Mouse (Mus musculus) E14TG2a.4 (cell line): Measurements from ENCODE around the gene Ect2l.
"Not testable (repeated sequence)": the region's sequence is repeated elsewhere in the genome, so short reads cannot be mapped to it uniquely, and the experiment has no call there.

Experiments used
- H3K27me3 ChIP-seq: 2 replicates; pipeline ENCODE4 v1.6.1; 2014; ENCODE audit warnings: low read length, control low read depth; ENCODE audit not compliant: insufficient read depth
- H3K36me3 ChIP-seq: 2 replicates; pipeline ENCODE4 v1.6.1; 2014; ENCODE audit warnings: low read length, control low read depth; ENCODE audit not compliant: insufficient read depth
- H3K4me1 ChIP-seq: replicated peaks from 2 replicates; pipeline ENCODE4 v1.6.1; 2014; ENCODE audit warnings: low read depth, low read length, control low read depth
- H3K4me3 ChIP-seq: replicated peaks from 2 replicates; pipeline ENCODE4 v1.5.1; 2014; ENCODE audit warnings: mild to moderate bottlenecking, low read length
- H3K9me3 ChIP-seq: 2 replicates; pipeline ENCODE4 v1.6.1; 2014; ENCODE audit warnings: low read length, control low read depth
- CTCF ChIP-seq: conservative IDR thresholded peaks from 2 replicates; pipeline ENCODE4 v1.5.1; 2014; ENCODE audit warnings: low read length
- NANOG ChIP-seq: IDR thresholded peaks from 2 replicates; pipeline ENCODE4 v1.6.1; 2014; ENCODE audit warnings: borderline replicate concordance, low read length, mixed read lengths
- POU5F1 ChIP-seq: IDR thresholded peaks from 2 replicates; pipeline ENCODE4 v1.6.1; 2014; ENCODE audit warnings: low read length, borderline replicate concordance

The Ect2l gene

GRCm38 (mm10) chr10:18177304-18177703 is 33.4 kb downstream of the Ect2l start:
- H3K27me3 ChIP-seq, result no peaks in the 10 kb centered on the region
- H3K36me3 ChIP-seq, result no peaks in the 10 kb centered on the region
- H3K4me3 ChIP-seq, result no peak overlapping the region
- H3K4me1 ChIP-seq, result no peaks in the 10 kb centered on the region
- no peaks in the 10 kb centered on the region for H3K9me3 ChIP-seq
- TF ChIP-seq POU5F1 (no peak), NANOG (no peak), CTCF (no peak)

GRCm38 (mm10) chr10:18176722-18177121 is 34.0 kb downstream of the Ect2l start:
- no peaks in the 10 kb centered on the region for H3K36me3 ChIP-seq
- H3K27me3 ChIP-seq, result no peaks in the 10 kb centered on the region
- TF ChIP-seq NANOG, result no peak
- no peak for TF ChIP-seq CTCF
- no peaks in the 10 kb centered on the region for H3K4me1 ChIP-seq
- H3K9me3 ChIP-seq, result no peaks in the 10 kb centered on the region
- H3K4me3 ChIP-seq, result no peak overlapping the region

- no peaks in the 10 kb centered on the region for H3K36me3 ChIP-seq
- H3K4me3 ChIP-seq, result no peak overlapping the region
- H3K4me1 ChIP-seq, result no peaks in the 10 kb centered on the region
- H3K9me3 ChIP-seq, result no peaks in the 10 kb centered on the region
- H3K27me3 ChIP-seq, result no peaks in the 10 kb centered on the region
- TF ChIP-seq NANOG (no peak), POU5F1 (no peak), CTCF (no peak)
Measured at GRCm38 (mm10) chr10:18175087-18175486, 35.6 kb downstream of the Ect2l start.

- peaks cover 4% of the 10 kb centered on the region; the same call in 1 of the 2 replicates for H3K9me3 ChIP-seq
- H3K36me3 ChIP-seq, result no peaks in the 10 kb centered on the region
- no peaks in the 10 kb centered on the region for H3K4me1 ChIP-seq
- no peaks in the 10 kb centered on the region for H3K27me3 ChIP-seq
- H3K4me3 ChIP-seq, result no peak overlapping the region
- TF ChIP-seq CTCF (no peak), POU5F1 (no peak), NANOG (no peak)
Measured at GRCm38 (mm10) chr10:18162435-18162971, 48.2 kb downstream of the Ect2l start.

GRCm38 (mm10) chr10:18147224-18147623 is 63.5 kb downstream of the Ect2l start:
- H3K4me3 ChIP-seq, result no peak overlapping the region
- H3K27me3 ChIP-seq, result no peaks in the 10 kb centered on the region
- no peak for TF ChIP-seq POU5F1
- no peak for TF ChIP-seq NANOG
- TF ChIP-seq CTCF, result no peak
- H3K9me3 ChIP-seq, result no peaks in the 10 kb centered on the region
- no peaks in the 10 kb centered on the region for H3K4me1 ChIP-seq
- H3K36me3 ChIP-seq, result no peaks in the 10 kb centered on the region

GRCm38 (mm10) chr10:18142231-18142630 is 68.5 kb downstream of the Ect2l start:
- no peak for TF ChIP-seq NANOG
- no peak for TF ChIP-seq POU5F1
- no peak for TF ChIP-seq CTCF
- peaks cover 28% of the 10 kb centered on the region for H3K9me3 ChIP-seq
- H3K4me1 ChIP-seq, result no peaks in the 10 kb centered on the region
- no peaks in the 10 kb centered on the region for H3K36me3 ChIP-seq
- H3K27me3 ChIP-seq, result no peaks in the 10 kb centered on the region
- no peak overlapping the region for H3K4me3 ChIP-seq

- Histone ChIP-seq H3K27me3 (no peaks in the 10 kb centered on the region), H3K4me1 (no peaks in the 10 kb centered on the region), H3K9me3 (peaks cover 28% of the 10 kb centered on the region), H3K36me3 (no peaks in the 10 kb centered on the region), H3K4me3 (no peak overlapping the region)
- TF ChIP-seq POU5F1 (no peak), NANOG (no peak), CTCF (no peak)
Measured at GRCm38 (mm10) chr10:18141389-18141788, 69.3 kb downstream of the Ect2l start.

- no peaks in the 10 kb centered on the region for H3K4me1 ChIP-seq
- TF ChIP-seq CTCF, result no peak
- TF ChIP-seq NANOG, result no peak
- no peak for TF ChIP-seq POU5F1
- H3K36me3 ChIP-seq, result no peaks in the 10 kb centered on the region
- peaks cover 28% of the 10 kb centered on the region for H3K9me3 ChIP-seq
- no peak overlapping the region for H3K4me3 ChIP-seq
- H3K27me3 ChIP-seq, result no peaks in the 10 kb centered on the region
Measured at GRCm38 (mm10) chr10:18139615-18140014, 71.1 kb downstream of the Ect2l start.

- not testable (repeated sequence) for H3K4me1 ChIP-seq, H3K36me3 ChIP-seq, H3K4me3 ChIP-seq, H3K27me3 ChIP-seq
- peaks cover 28% of the 10 kb centered on the region for H3K9me3 ChIP-seq
Measured at GRCm38 (mm10) chr10:18138853-18139503, 71.7 kb downstream of the Ect2l start.
